Mouse (Mus musculus) left cerebral cortex, adult 9 months (tissue): ENCODE data around the gene Olfr1501.
"Not testable (repeated sequence)": the region's sequence is repeated elsewhere in the genome, so short reads cannot be mapped to it uniquely, and the experiment has no call there.

Experiments used
- DNase-seq, 2 experiments: peaks; one replicate each; pipeline ENCODE4 v3.0.0; 2022; ENCODE audit warnings: low spot score in 2 of 2

Gene Olfr1501

GRCm38 (mm10) chr19:13850592-13850991 is at the start of gene Olfr1501:
TSS of gene Olfr1501 (minus strand) at chr19:13850692.
- not testable (repeated sequence) for DNase-seq

DNA sequence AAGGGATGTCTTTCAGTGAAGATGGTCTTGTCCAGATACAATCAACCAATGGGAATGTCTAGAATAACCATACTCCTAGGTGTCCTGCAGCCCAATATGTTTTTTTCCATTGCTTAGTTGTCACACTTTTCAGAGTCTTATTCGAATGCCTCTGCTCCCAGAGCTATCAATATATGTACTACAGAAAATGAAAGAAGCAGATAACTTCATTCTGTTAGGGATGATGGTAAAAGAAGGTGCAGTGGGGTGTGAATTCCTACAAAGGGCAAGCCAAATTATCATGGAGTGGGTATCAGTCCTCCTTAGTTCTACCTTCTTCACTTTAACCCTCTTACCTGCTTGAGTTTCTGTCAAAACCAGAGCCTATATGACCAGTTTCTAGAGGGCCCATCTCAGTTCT is 47.3 kb upstream of the Olfr1501 start, which contains the start of gene Olfr1504:
Olfr1504 (minus strand) TSS at position 101 of the 400 bp plus-strand sequence.
- DNase-seq = no peak

DNA sequence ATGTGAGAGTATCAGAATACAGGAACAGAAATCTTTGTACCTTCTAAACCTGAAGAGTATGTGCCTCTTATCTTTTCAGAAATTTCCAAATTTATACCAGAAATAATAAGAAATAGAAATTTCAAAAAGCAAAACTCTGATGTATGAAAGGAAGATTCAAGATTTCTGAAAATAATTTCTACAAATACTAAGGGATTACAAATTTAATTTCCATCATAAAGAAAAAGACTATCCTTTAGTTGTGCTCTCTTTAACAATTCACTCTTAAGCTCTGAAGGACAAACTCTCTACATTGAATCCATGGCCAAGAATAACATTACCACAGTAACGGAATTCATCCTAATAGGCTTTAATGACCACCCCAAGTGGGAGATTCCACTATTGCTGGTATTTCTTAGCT is 11.0 kb upstream of the Olfr1501 start, which contains the start of gene Olfr1502:
Olfr1502 (plus strand) TSS at position 301 of the 400 bp plus-strand sequence.
- no peak for DNase-seq

- DNase-seq = no peak
These were observed 20.1 kb downstream of the Olfr1501 start, which contains the start of gene Olfr1500 for GRCm38 (mm10) chr19:13830388-13830787. TSS of gene Olfr1500 (minus strand) at chr19:13830488.

GRCm38 (mm10) chr19:13828447-13828846 is 22.0 kb downstream of the Olfr1501 start:
- no peak for DNase-seq

DNA sequence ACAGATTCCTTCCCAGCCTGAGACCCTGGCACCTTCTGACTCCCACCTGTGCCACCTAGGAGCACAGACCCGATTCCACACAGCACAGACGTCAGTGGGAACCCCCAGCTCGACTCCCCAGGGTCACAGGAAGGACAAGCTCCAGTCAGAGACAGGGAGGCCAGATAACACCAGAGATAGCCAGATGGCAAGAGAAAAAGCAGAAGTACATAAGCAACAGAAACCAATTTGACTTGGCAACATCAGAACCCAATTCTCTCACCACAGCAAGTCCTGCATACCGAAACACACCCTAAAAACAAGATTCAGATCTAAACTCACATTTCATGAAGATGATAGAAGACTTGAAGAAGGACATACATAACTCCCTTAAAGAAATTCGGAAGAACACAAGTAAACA is 29.6 kb downstream of the Olfr1501 start:
- no peak for DNase-seq

DNA sequence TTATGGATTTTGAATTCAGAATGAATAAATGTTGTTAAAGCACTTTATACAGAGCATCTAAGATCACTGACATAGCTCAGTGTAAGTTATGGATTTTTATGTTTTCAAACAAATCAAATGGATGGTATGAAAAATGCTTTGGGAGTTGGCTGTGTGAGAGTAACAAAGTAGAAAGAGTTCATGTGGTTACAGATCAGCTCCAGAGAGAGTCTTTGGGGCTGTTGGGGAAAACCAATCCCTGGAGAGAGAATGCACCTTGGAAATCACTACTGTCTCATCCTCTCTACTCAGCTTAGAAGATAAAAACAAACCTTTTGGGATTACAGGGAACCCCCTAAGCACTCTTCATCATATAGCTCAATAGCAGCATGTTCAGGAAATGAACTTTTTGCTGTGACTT is 31.1 kb downstream of the Olfr1501 start, which contains the start of gene Olfr1499:
Olfr1499 (minus strand) TSS at position 101 of the 400 bp plus-strand sequence.
- DNase-seq = no peak

DNA sequence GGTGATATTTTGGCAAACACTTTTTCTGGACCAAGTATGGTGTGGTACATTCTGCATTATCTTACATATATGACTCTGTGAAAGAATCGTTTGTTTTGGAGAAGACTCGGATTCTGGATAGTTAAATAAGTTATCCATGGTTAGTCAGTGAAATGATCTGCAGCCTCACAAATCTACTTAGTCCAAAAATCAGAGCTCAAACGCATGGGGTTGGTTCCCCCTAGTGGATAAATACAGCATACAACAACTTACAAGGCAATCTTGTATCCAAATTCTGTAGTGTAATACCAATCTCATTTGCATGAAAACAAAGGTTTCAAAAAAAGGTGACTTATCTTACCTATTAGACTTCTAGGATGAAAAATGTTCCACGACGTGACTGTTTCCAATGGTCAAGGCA is 31.7 kb downstream of the Olfr1501 start:
- no peak for DNase-seq

GRCm38 (mm10) chr19:13812823-13813222 is 37.7 kb downstream of the Olfr1501 start:
- no peak for DNase-seq

- not testable (repeated sequence) for DNase-seq
These were observed 45.0 kb downstream of the Olfr1501 start for GRCm38 (mm10) chr19:13805486-13805885.

DNA sequence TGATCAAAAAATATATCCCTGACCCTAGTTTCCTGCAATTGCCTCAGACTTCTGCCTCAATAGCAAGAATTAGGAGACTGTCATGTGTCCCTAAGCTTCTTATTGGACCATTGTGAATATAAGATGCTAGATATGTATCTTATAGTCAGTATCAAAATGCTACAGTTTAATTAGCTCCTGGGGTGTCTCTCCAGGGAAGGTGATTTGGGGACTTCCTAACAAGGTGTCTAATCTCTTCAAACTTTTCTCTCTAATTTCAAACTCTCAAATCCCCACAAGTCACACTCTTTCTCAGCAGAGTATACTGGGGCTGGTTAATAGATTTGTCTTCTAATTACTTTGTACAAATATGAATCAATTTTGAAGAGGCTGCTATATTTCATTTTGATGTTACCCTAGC is 52.4 kb downstream of the Olfr1501 start, which contains the start of gene Olfr1497:
Olfr1497 (minus strand) TSS at position 101 of the 400 bp plus-strand sequence.
- DNase-seq = no peak
